ENCODE assay signal across 24 mouse cellular contexts in the genomic region with DNA sequence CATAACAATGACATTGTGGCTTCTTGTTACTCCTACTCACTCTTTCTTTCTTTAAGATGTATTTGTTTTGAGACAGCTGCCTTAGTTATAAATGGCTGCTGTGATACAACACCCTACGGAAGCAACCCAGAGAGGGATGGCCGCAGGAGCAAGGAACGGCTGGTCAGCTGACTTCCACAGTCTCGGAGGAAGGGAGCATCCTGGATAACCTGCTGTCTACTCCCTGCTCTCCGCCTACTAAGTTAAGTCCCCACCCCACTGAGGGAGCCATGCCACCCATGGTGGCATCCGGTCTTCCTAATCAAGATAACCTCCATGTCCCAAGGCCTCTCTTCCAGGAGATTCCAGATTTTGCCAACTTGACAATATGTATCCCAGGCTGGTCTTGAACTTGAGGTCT.
DNase-seq lines count a peak whose midpoint lies in the region; TF ChIP-seq lines count a peak whose summit lies in the region.
"Had no signal": no experiment of that assay in that cellular context is flagged by ENCODE, and none has a peak within 500 bp of the region (broad histone marks: within the 10 kb centered on the region; RNA-seq: fewer than 3 reads in every experiment).

No protein-coding gene starts in this region.

- peak; percentile 64; the same call in 1 of the 2 replicates for TF ChIP-seq EP300 in ES-Bruce4 (IDR thresholded peaks at IDR 0.05; ENCODE audit: insufficient read depth, low read depth, low read length)

- no peak for TF ChIP-seq CTCF in E14TG2a.4 (conservative IDR thresholded peaks at IDR 0.05; ENCODE audit: low read length)
- no peak for TF ChIP-seq CTCF in ES-Bruce4 (IDR thresholded peaks at IDR 0.05; ENCODE audit: low read depth, low read length)

- peak overlapping the region; percentile 90 for H3K27ac ChIP-seq in ES-Bruce4 (ENCODE audit: insufficient read depth, low read length)
- peak overlapping the region; percentile 80; the same call in 1 of the 2 replicates for H3K27ac ChIP-seq in ES-E14 (ENCODE audit: insufficient read depth, low read depth, low read length, poor library complexity, severe bottlenecking)
- H3K27ac ChIP-seq: embryonic facial prominence, embryonic 13.5 days; embryonic facial prominence, embryonic 15.5 days; forebrain, embryonic 10.5 days; forebrain, embryonic 13.5 days; forebrain, embryonic 15.5 days had no signal

- H3K4me1 ChIP-seq in E14TG2a.4 (replicated peaks; ENCODE audit: low read depth, low read length): peaks cover 83% of the 10 kb centered on the region
- peaks cover 5% of the 10 kb centered on the region for H3K4me1 ChIP-seq in ES-Bruce4 (ENCODE audit: control insufficient read depth, insufficient read depth, low read length)
- peaks cover 11 to 29% of the 10 kb centered on the region in 2 experiments for H3K4me1 ChIP-seq in ES-E14 (ENCODE audit: control insufficient read depth in 2 of 2, insufficient read depth in 2 of 2, low read length in 2 of 2, poor library complexity in 1 of 2)
- H3K4me1 ChIP-seq: embryonic facial prominence, embryonic 13.5 days; embryonic facial prominence, embryonic 15.5 days; forebrain, embryonic 13.5 days; forebrain, embryonic 15.5 days had no signal

- H3K4me3 ChIP-seq in E14TG2a.4 (replicated peaks; ENCODE audit: low read length) (peak overlapping the region; percentile 74), ES-Bruce4 (ENCODE audit: low read depth, low read length) (peak overlapping the region; percentile 49), ES-E14 (ENCODE audit: insufficient read depth in 1 of 2, low read depth in 1 of 2, low read length in 2 of 2, poor library complexity in 1 of 2, severe bottlenecking in 1 of 2) (peak overlapping the region; percentile 30 to 39; a peak in 3 of 4 replicates)
- H3K4me3 ChIP-seq: embryonic facial prominence, embryonic 13.5 days; embryonic facial prominence, embryonic 15.5 days; erythroblast, embryonic 14.5 days; forebrain, embryonic 10.5 days; forebrain, embryonic 13.5 days; forebrain, embryonic 15.5 days had no signal

- H3K27me3 ChIP-seq in E14TG2a.4 (ENCODE audit: insufficient read depth, low read length) (no peaks in the 10 kb centered on the region), ES-Bruce4 (ENCODE audit: control insufficient read depth, insufficient read depth, low read length, poor library complexity, severe bottlenecking) (no peaks in the 10 kb centered on the region)
- H3K27me3 ChIP-seq: embryonic facial prominence, embryonic 13.5 days; embryonic facial prominence, embryonic 15.5 days; forebrain, embryonic 13.5 days; forebrain, embryonic 15.5 days had no signal

- H3K9me3 ChIP-seq in E14TG2a.4 (ENCODE audit: low read length) (no peaks in the 10 kb centered on the region), ES-Bruce4 (replicated peaks; ENCODE audit: control insufficient read depth, insufficient read depth, low read length, poor library complexity, severe bottlenecking) (no peaks in the 10 kb centered on the region), ES-E14 (ENCODE audit: control insufficient read depth, insufficient read depth, low read depth, low read length) (no peaks in the 10 kb centered on the region)
- H3K9me3 ChIP-seq: embryonic facial prominence, embryonic 13.5 days; embryonic facial prominence, embryonic 15.5 days; forebrain, embryonic 10.5 days; forebrain, embryonic 13.5 days; forebrain, embryonic 15.5 days had no signal

- peaks cover 35% of the 10 kb centered on the region for H3K36me3 ChIP-seq in E14TG2a.4 (ENCODE audit: insufficient read depth, low read length)
- H3K36me3 ChIP-seq in ES-Bruce4 (ENCODE audit: control insufficient read depth, insufficient read depth, low read length, poor library complexity, severe bottlenecking): no peaks in the 10 kb centered on the region
- H3K36me3 ChIP-seq in ES-E14 (ENCODE audit: control insufficient read depth, insufficient read depth, low read length, poor library complexity, severe bottlenecking): no peaks in the 10 kb centered on the region
- H3K36me3 ChIP-seq: embryonic facial prominence, embryonic 13.5 days; embryonic facial prominence, embryonic 15.5 days; forebrain, embryonic 10.5 days; forebrain, embryonic 15.5 days had no signal

- no peak for TF ChIP-seq POLR2A in ES-Bruce4 (IDR thresholded peaks at IDR 0.05; ENCODE audit: insufficient read depth, low read length)

- H3K9ac ChIP-seq in ES-Bruce4 (ENCODE audit: low read depth, poor library complexity, severe bottlenecking): peak overlapping the region; percentile 14
- peak overlapping the region; percentile 33; the same call in 1 of the 2 replicates for H3K9ac ChIP-seq in ES-E14 (ENCODE audit: insufficient read depth, low read depth, low read length, poor library complexity, severe bottlenecking)
- H3K9ac ChIP-seq: embryonic facial prominence, embryonic 13.5 days; embryonic facial prominence, embryonic 15.5 days; forebrain, embryonic 13.5 days; forebrain, embryonic 15.5 days; forebrain, postnatal 0 days had no signal

- in situ Hi-C loops in ES-E14 (cut with MboI; ENCODE audit: low sequenced_read_pairs in 2 of 2, unreplicated experiment in 2 of 2): loop anchor here in 1 of 2 experiments (25.0 kb wide), 1 partner anchor 103 kb away; a partner anchor contains a TSS

- DNase-seq in ES-E14 (ENCODE audit: low read depth, low spot score) (no peak), ZHBTc4 (ENCODE audit: low read depth, low spot score) (peak; percentile 51)
- no peak for DNase-seq in gastrocnemius, postnatal 10 days
- DNase-seq in kidney, adult 9 months: no peak
- no peak for DNase-seq in layer of hippocampus, adult 9-11 months
- DNase-seq: adrenal gland, adult 2 months; adrenal gland, postnatal 10 days; adrenal gland, postnatal 25 days; cerebellum, adult 11 months; cerebellum, adult 18-20 months; cerebellum, adult 8-10 months; cerebellum, adult 9-11 months; cerebellum, postnatal 14 days; cerebellum, postnatal 36 days; embryo, embryonic 11 days; forebrain, postnatal 0 days had no signal

TF ChIP-seq in ES-E14, 5 proteins besides CTCF, POLR2A, EP300 and RAD21:
- TF ChIP-seq ZC3H11A (IDR thresholded peaks at IDR 0.05; ENCODE audit: borderline replicate concordance, low read depth, low read length) (no peak), ZNF384 (IDR thresholded peaks at IDR 0.05; ENCODE audit: low read depth, low read length) (no peak), MAFK (IDR thresholded peaks at IDR 0.05; ENCODE audit: insufficient read depth, low read depth, low read length) (no peak), HCFC1 (IDR thresholded peaks at IDR 0.05; ENCODE audit: borderline replicate concordance, insufficient read depth, low read length) (no peak), CHD2 (IDR thresholded peaks at IDR 0.05; ENCODE audit: low read depth, low read length) (no peak)
